Mouse (Mus musculus): ENCODE measurements around the gene Hecw2. TPM values are rescaled to one million over a fixed set of nuclear protein-coding genes. Genes with fewer than 3 reads are reported as not detected.
A peak's percentile ranks its signal among the peaks of the same experiment; 100 is the strongest.

The Hecw2 gene
- 3.9 and 6.6 TPM in 2 replicates for polyA plus RNA-seq (2012; rRNA removed)

DNA sequence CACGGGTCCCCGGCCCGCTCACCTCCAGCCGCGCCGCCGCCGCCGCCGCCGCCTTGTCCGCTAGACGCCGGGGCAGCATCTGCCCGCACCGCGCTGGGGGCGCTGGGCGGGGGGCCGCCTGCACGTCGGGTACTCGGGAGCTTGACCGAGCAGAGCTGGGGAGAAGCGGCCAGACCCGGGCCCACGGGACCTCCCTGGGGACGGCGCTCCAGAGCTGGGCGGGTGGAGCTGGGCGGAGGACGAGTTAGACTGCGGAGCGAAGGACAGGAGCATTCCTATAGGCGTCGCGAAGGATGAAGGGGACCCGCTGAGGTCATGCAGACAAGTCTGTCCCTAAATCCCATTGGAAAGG is at the start of gene Hecw2:
Gene Hecw2, minus strand, starts transcription at position 215 of the 352 bp plus-strand sequence.
- no peak for TF ChIP-seq CTCF (conservative IDR thresholded peaks at IDR 0.05; ENCODE audit: insufficient read depth, insufficient read length, low read depth, low read length)
- no peak for TF ChIP-seq POLR2A (IDR thresholded peaks at IDR 0.05; ENCODE audit: low read depth, low read length)
- Histone ChIP-seq H3K27ac (ENCODE audit: insufficient read depth, low read depth, low read length) (no peak within 1 kb of the TSS), H3K36me3 (ENCODE audit: control insufficient read depth, insufficient read depth, low read length) (no peaks in the 10 kb centered on the region), H3K4me1 (ENCODE audit: control insufficient read depth, insufficient read depth, low read length) (no peaks in the 10 kb centered on the region), H3K27me3 (replicated peaks; ENCODE audit: control insufficient read depth, insufficient read depth, low read length) (peaks cover 4% of the 10 kb centered on the region; the same call in 1 of the 2 replicates), H3K4me3 (ENCODE audit: insufficient read depth, low read depth, low read length) (peak within 1 kb of the TSS; percentile 79)
- peak; percentile 2 for DNase-seq
- WGBS, result 1% methylated on average over 38 of the region's 38 CpGs

DNA sequence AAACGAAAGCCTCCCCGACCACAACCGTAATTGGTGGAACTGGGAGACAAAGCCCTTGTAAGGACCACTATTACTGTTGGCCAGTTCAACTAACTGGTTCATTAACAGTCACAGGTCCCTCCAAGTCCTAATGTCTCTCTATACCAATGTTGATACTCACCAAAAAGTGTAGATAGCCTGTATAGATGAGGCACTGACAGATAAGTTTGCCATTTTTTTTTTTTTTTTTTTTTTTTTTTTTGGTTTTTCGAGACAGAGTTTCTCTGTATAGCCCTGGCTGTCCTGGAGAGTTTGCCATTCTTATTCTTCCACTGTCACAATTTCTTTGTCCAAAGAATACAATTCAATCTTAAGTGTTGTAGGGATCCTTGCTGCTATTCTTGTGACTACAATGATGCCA is 47.8 kb upstream of the Hecw2 start:
- Histone ChIP-seq H3K27ac (ENCODE audit: insufficient read depth, low read depth, low read length) (no peak overlapping the region), H3K27me3 (replicated peaks; ENCODE audit: control insufficient read depth, insufficient read depth, low read length) (no peaks in the 10 kb centered on the region), H3K36me3 (ENCODE audit: control insufficient read depth, insufficient read depth, low read length) (no peaks in the 10 kb centered on the region), H3K4me3 (ENCODE audit: insufficient read depth, low read depth, low read length) (no peak overlapping the region), H3K4me1 (ENCODE audit: control insufficient read depth, insufficient read depth, low read length) (no peaks in the 10 kb centered on the region)
- DNase-seq, result no peak
- 91% methylated on average over 4 of the region's 4 CpGs for WGBS
- TF ChIP-seq CTCF (conservative IDR thresholded peaks at IDR 0.05; ENCODE audit: insufficient read depth, insufficient read length, low read depth, low read length), result no peak
- TF ChIP-seq POLR2A (IDR thresholded peaks at IDR 0.05; ENCODE audit: low read depth, low read length), result no peak

DNA sequence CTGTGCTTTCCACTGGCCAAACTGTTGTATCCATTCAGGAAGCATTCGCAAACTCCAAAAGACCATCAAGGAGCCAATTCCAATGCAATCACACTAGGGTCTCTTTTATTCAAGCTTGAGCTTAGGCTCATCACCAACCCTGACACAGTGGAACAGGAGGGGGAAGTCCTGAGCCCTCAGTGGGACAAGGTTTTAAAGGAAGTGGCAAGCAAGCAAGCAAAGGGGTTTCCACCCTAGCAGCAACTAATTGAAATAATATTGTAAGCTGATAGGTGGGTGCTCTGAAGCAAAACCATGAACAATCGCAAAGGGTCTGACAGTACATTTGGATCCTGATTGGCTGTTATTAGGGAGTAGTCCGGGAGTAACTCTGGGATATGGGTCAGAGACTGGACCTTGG is 25.3 kb upstream of the Hecw2 start:
- TF ChIP-seq CTCF (conservative IDR thresholded peaks at IDR 0.05; ENCODE audit: insufficient read depth, insufficient read length, low read depth, low read length), result no peak
- Histone ChIP-seq H3K4me1 (ENCODE audit: control insufficient read depth, insufficient read depth, low read length) (0 out of 2 replicates have a peak, but pooled peaks cover 5% of the 10 kb centered on the region), H3K27ac (ENCODE audit: insufficient read depth, low read depth, low read length) (no peak overlapping the region), H3K4me3 (ENCODE audit: insufficient read depth, low read depth, low read length) (no peak overlapping the region), H3K36me3 (ENCODE audit: control insufficient read depth, insufficient read depth, low read length) (no peaks in the 10 kb centered on the region), H3K27me3 (replicated peaks; ENCODE audit: control insufficient read depth, insufficient read depth, low read length) (no peaks in the 10 kb centered on the region)
- WGBS, result 76% methylated on average over 3 of the region's 3 CpGs
- DNase-seq, result no peak

DNA sequence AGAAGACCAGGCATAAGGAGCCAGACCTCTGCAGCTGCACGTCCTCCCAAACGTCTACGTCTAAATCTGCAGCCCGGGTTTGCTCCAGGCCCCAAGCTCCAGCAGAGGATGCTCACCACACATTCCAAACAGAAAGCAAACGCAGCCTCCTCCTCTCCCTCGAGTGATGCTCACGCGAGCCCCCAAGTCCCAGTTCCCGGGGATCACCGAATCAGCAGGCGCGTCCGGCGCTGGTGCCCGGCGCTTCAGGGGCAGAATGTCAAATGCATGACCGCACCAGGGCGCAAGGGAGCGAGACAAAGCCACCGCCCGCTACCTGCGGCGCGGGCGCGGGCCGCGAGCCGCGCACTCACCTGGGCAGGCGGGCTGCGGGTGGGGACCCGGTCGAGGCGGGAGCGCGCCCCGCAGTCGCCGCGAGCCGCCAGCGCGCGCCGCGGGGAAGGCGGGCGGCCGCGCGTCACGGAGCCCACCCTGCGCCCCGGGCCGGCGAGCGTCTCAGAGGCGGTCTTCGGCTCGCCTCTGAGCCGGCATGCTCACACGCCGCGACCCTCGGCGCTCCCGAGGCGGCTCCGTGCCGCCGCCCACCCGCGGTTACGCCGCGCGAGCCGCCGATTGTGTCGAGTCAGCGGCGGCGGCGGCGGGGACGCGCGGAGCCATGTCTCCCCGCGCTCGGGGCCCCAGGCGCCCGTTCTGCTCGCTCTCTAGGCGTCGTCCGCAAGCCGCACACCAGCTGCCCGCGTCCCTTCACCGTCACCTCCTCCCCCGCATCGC is 600 bp downstream of the Hecw2 start:
- TF ChIP-seq CTCF (conservative IDR thresholded peaks at IDR 0.05; ENCODE audit: insufficient read depth, insufficient read length, low read depth, low read length) (no peak), POLR2A (IDR thresholded peaks at IDR 0.05; ENCODE audit: low read depth, low read length) (no peak)
- H3K27ac ChIP-seq (ENCODE audit: insufficient read depth, low read depth, low read length), result no peak overlapping the region

DNA sequence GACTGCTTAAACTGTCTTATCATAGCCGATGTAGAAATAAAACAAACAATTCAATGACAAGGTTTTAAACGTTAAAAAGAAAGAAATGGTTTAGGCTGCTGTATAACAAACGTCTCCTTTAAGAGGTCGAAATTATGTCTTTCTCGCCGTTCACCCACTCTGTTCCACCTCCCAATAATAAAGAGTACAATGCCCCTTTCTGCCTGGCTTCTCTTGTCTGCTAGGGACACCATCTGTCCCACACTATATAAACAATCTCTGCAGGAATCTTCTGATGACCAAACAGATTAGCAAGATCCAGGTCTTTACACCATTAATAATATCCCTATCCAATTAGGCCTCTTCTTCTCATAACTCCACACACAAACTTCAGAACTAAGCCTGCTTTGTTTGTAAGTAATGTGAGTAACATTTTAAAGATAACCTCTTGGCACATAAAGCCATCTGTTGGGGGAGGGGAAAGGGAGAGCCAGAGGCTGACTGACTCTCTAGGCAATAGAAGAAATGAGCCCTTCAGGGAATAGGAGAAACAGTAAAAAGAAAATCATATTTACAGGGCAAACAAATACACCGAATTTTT is 1.7 kb downstream of the Hecw2 start:
- Histone ChIP-seq H3K27me3 (replicated peaks; ENCODE audit: control insufficient read depth, insufficient read depth, low read length) (peaks cover 4% of the 10 kb centered on the region; the same call in 1 of the 2 replicates), H3K4me3 (ENCODE audit: insufficient read depth, low read depth, low read length) (no peak overlapping the region), H3K27ac (ENCODE audit: insufficient read depth, low read depth, low read length) (no peak overlapping the region), H3K4me1 (ENCODE audit: control insufficient read depth, insufficient read depth, low read length) (no peaks in the 10 kb centered on the region), H3K36me3 (ENCODE audit: control insufficient read depth, insufficient read depth, low read length) (no peaks in the 10 kb centered on the region)
- 68% methylated on average over 7 of the region's 7 CpGs for WGBS
- DNase-seq, result no peak
- TF ChIP-seq CTCF (conservative IDR thresholded peaks at IDR 0.05; ENCODE audit: insufficient read depth, insufficient read length, low read depth, low read length), result no peak
- no peak for TF ChIP-seq POLR2A (IDR thresholded peaks at IDR 0.05; ENCODE audit: low read depth, low read length)

More for the DNA sequence above, 600 bp downstream of the Hecw2 start:
- H3K4me3 ChIP-seq (ENCODE audit: insufficient read depth, low read depth, low read length), result peak overlapping the region; percentile 79
- H3K4me1 ChIP-seq (ENCODE audit: control insufficient read depth, insufficient read depth, low read length), result no peaks in the 10 kb centered on the region
- no peaks in the 10 kb centered on the region for H3K36me3 ChIP-seq (ENCODE audit: control insufficient read depth, insufficient read depth, low read length)
- peak; percentile 41 for DNase-seq
- under 1% methylated on average over 98 of the region's 104 CpGs for WGBS
- peaks cover 4% of the 10 kb centered on the region; the same call in 1 of the 2 replicates for H3K27me3 ChIP-seq (replicated peaks; ENCODE audit: control insufficient read depth, insufficient read depth, low read length)

DNA sequence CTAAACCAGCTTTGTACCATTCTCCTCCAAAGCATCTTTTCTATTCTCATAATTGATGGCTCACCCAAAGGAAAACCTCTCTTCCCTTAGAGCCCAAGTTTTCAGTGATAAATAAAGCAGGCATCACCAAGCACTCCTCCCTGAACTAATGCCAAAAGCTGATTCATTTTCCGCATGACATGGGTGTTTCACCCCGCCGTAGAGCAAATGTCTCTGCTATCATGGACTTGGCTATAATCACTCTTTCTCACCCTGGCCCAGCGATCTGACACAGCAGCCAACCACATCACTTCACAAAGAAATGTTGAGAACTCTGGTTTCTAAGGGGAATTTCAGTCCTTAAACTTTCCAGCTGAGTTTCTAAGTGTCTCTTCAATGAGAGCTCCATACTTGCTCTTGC is 7.4 kb downstream of the Hecw2 start:
- no peak for DNase-seq

DNA sequence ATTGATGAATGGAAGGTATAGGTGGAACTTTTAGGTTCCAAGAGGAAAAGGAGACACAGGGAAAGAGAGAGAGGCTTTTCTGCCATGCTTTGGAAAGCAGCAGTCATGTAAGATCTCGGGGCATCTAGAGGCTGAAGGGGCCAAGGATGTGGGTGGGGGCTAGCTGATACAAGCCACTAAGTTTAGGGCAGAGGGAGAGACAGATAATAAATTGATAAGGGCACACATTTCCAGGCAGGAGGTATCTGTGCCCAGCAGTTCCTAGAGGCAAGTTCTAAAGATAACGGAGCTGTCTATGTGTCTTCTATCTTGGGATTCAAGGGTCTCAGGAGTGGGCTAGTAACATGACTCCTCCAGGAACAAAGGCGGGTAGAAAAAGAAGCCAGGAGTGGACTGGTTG is 8.6 kb downstream of the Hecw2 start:
- H3K36me3 ChIP-seq (ENCODE audit: control insufficient read depth, insufficient read depth, low read length), result no peaks in the 10 kb centered on the region
- DNase-seq, result no peak
- WGBS, result 45% methylated on average over 3 of the region's 3 CpGs
- H3K27ac ChIP-seq (ENCODE audit: insufficient read depth, low read depth, low read length), result no peak overlapping the region
- TF ChIP-seq POLR2A (IDR thresholded peaks at IDR 0.05; ENCODE audit: low read depth, low read length), result no peak
- no peak for TF ChIP-seq CTCF (conservative IDR thresholded peaks at IDR 0.05; ENCODE audit: insufficient read depth, insufficient read length, low read depth, low read length)
- H3K27me3 ChIP-seq (replicated peaks; ENCODE audit: control insufficient read depth, insufficient read depth, low read length), result no peaks in the 10 kb centered on the region
- no peak overlapping the region for H3K4me3 ChIP-seq (ENCODE audit: insufficient read depth, low read depth, low read length)
- no peaks in the 10 kb centered on the region for H3K4me1 ChIP-seq (ENCODE audit: control insufficient read depth, insufficient read depth, low read length)

More for the DNA sequence above, 7.4 kb downstream of the Hecw2 start:
- Histone ChIP-seq H3K27me3 (replicated peaks; ENCODE audit: control insufficient read depth, insufficient read depth, low read length) (no peaks in the 10 kb centered on the region), H3K4me3 (ENCODE audit: insufficient read depth, low read depth, low read length) (no peak overlapping the region), H3K36me3 (ENCODE audit: control insufficient read depth, insufficient read depth, low read length) (no peaks in the 10 kb centered on the region), H3K27ac (ENCODE audit: insufficient read depth, low read depth, low read length) (no peak overlapping the region), H3K4me1 (ENCODE audit: control insufficient read depth, insufficient read depth, low read length) (no peaks in the 10 kb centered on the region)
- TF ChIP-seq CTCF (conservative IDR thresholded peaks at IDR 0.05; ENCODE audit: insufficient read depth, insufficient read length, low read depth, low read length) (no peak), POLR2A (IDR thresholded peaks at IDR 0.05; ENCODE audit: low read depth, low read length) (no peak)
- WGBS, result 68% methylated on average over 4 of the region's 4 CpGs

Measured in kidney, adult 2 months (tissue).